Mouse (Mus musculus) bone marrow, adult 2 months (tissue): Measurements from ENCODE around the gene Olfr1301. TPM values are rescaled to one million over a fixed set of nuclear protein-coding genes. Genes with fewer than 3 reads are reported as not detected.

Source experiments
- H3K27ac ChIP-seq: fragments of 200-500 bp; 2 replicates; pipeline ENCODE4 v1.5.1; 2012; ENCODE audit warnings: low read depth, mild to moderate bottlenecking, control low read depth, inconsistent platforms, low read length; ENCODE audit not compliant: control insufficient read depth, poor library complexity, insufficient read depth
- H3K4me1 ChIP-seq: fragments of 200-500 bp; 2 replicates; pipeline ENCODE4 v1.6.1; 2011; ENCODE audit warnings: low read length; ENCODE audit not compliant: control insufficient read depth, insufficient read depth
- H3K4me3 ChIP-seq: fragments of 200-500 bp; replicated peaks from 2 replicates; pipeline ENCODE3; 2011; ENCODE audit warnings: mild to moderate bottlenecking, low read depth, low read length, control low read depth; ENCODE audit not compliant: control insufficient read depth
- CTCF ChIP-seq: fragments of 200-500 bp; IDR thresholded peaks from 2 replicates; pipeline ENCODE4 v1.5.1; 2011; ENCODE audit warnings: low read length, control low read depth; ENCODE audit not compliant: control insufficient read depth, insufficient read depth
- POLR2A ChIP-seq: fragments of 200-500 bp; IDR thresholded peaks from 2 replicates; pipeline ENCODE4 v1.6.1; 2011; ENCODE audit warnings: low read depth, mild to moderate bottlenecking, control low read depth, low read length, borderline replicate concordance; ENCODE audit not compliant: control insufficient read depth
- WGBS: fragments of 180-500 bp; shearing (Covaris S2); methylation state at CpG from one replicate; pipeline ENCODE4 v1.1.7; 2018; 5-methylcytosine and 5-hydroxymethylcytosine counted together
- polyA plus RNA-seq: library from polyadenylated mRNA; stranded (reverse); fragments of >200 nt; gene quantifications from 2 replicates; pipeline ENCODE4 v1.2.4, GENCODE M21; 2011; ENCODE audit warnings: low replicate concordance; ENCODE audit not compliant: missing spikeins, insufficient read depth, insufficient read length

Olfr1301 gene
- polyA plus RNA-seq: not detected in 2 replicates

DNA sequence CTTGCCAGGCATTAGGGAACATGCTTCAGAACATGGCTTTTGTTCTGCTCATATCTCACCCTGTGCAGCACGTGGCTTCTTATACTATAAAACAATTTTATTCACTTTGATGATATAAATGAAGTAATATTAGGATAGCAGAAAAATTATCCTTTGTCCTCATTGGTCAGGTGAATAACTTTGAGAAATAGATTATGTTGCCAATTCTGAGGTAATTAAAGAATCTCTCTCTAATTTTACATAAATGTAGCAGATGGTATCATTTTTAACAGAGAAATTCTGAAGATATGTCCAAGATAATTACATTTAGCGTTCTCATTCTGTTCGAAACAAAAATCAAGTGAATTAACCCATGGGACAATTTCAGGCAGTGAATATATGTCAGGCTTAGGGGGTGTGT, at the start of gene Olfr1301:
Olfr1301 (plus strand) TSS at position 301 of the 400 bp plus-strand sequence.
- H3K4me1 ChIP-seq: no peaks in the 10 kb centered on the region
- TF ChIP-seq CTCF: no peak
- no peak for TF ChIP-seq POLR2A
- no peak within 1 kb of the TSS for H3K27ac ChIP-seq
- no peak within 1 kb of the TSS for H3K4me3 ChIP-seq
- 75% methylated on average over 3 of the region's 3 CpGs for WGBS

DNA sequence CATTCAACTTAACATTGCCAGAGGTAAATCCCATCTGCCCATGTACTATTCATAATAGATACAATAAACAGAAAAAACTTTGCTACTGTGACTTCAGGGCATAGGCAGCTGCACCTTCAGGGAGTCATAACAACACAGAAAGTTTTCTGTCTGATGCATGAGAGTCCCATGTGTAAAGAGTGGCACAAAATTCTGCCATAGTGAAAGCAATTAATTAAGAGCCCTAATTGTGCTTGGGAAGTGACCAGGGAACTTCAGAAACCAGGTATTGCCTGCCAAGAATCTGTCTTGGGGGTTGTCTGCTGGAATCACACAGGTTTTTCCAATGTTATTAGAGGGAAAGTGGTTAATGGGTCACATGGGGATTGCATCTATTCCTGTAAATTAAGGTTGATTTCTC, 24.1 kb upstream of the Olfr1301 start:
- TF ChIP-seq CTCF (no peak), POLR2A (no peak)
- no peak overlapping the region for H3K27ac ChIP-seq

GRCm38 (mm10) chr2:111777129-111777528, 26.3 kb downstream of the Olfr1301 start, which contains the start of gene Olfr1302:
Gene Olfr1302 (plus strand): TSS chr2:111777429.
- Histone ChIP-seq H3K27ac (no peak within 1 kb of the TSS), H3K4me1 (no peaks in the 10 kb centered on the region), H3K4me3 (no peak within 1 kb of the TSS)
- no peak for TF ChIP-seq POLR2A
- TF ChIP-seq CTCF: no peak
- 66% methylated on average over 2 of the region's 2 CpGs for WGBS

More for the DNA sequence above, 24.1 kb upstream of the Olfr1301 start:
- Histone ChIP-seq H3K4me1 (no peaks in the 10 kb centered on the region), H3K4me3 (no peak overlapping the region)

Other genes starting within 250 kb of the Olfr1301 start
- 1.2 TPM in 1 of 2 replicates, not detected in the other for gene Olfr1293-ps, start 225.8 kb upstream of the Olfr1301 start, polyA plus RNA-seq
- gene Olfr1294, start 210.7 kb upstream of the Olfr1301 start, polyA plus RNA-seq: not detected in 2 replicates
- not detected in 2 replicates for gene Olfr1295, start 181.3 kb upstream of the Olfr1301 start, polyA plus RNA-seq
- not detected in 2 replicates for gene Olfr1297, start 124.5 kb upstream of the Olfr1301 start, polyA plus RNA-seq
- not detected in 2 replicates for gene Olfr1298, start 101.8 kb upstream of the Olfr1301 start, polyA plus RNA-seq
- gene Olfr1299, start 89.6 kb upstream of the Olfr1301 start, polyA plus RNA-seq: not detected in 2 replicates
- gene Olfr1302, start 26.4 kb downstream of the Olfr1301 start, polyA plus RNA-seq: not detected in 2 replicates
- 0.32 TPM in 1 of 2 replicates, not detected in the other for gene Olfr1303, start 69.3 kb downstream of the Olfr1301 start, polyA plus RNA-seq
- gene Olfr1305, start 126.1 kb downstream of the Olfr1301 start, polyA plus RNA-seq: not detected in 2 replicates
- not detected in 2 replicates for gene Olfr1306, start 165.3 kb downstream of the Olfr1301 start, polyA plus RNA-seq
- 0.05 and 0.15 TPM in 2 replicates for gene Olfr1307, start 198.4 kb downstream of the Olfr1301 start, polyA plus RNA-seq
- gene Olfr1308, start 213.9 kb downstream of the Olfr1301 start, polyA plus RNA-seq: not detected in 2 replicates
- 0.57 TPM in 1 of 2 replicates, not detected in the other for gene Olfr1309, start 239.3 kb downstream of the Olfr1301 start, polyA plus RNA-seq